Mouse (Mus musculus) forebrain, embryonic 12.5 days (tissue): Measurements from ENCODE around the gene Hnrnpul1. TPM values are rescaled to one million over a fixed set of nuclear protein-coding genes. Genes with fewer than 3 reads are reported as not detected.

Experiments used
- ATAC-seq: fragments of 200-750 bp; cut with Nextera tagmentation; 2 replicates; pipeline ENCODE4 v1.8.0; 2017; ENCODE audit warnings: moderate TSS enrichment; ENCODE audit not compliant: low FRiP score
- H3K27ac ChIP-seq: fragments of 300-500 bp; sonication (generic); 2 replicates; pipeline ENCODE4 v1.5.1; 2016; ENCODE audit warnings: mild to moderate bottlenecking
- H3K27me3 ChIP-seq: fragments of 300-500 bp; sonication (generic); 2 replicates; pipeline ENCODE4 v1.6.1; 2016; ENCODE audit warnings: mild to moderate bottlenecking
- H3K36me3 ChIP-seq: fragments of 300-500 bp; sonication (generic); replicated peaks from 2 replicates; pipeline ENCODE4 v1.6.1; 2016; ENCODE audit warnings: mild to moderate bottlenecking
- H3K4me1 ChIP-seq: fragments of 300-500 bp; sonication (generic); 2 replicates; pipeline ENCODE4 v1.6.1; 2016
- H3K4me2 ChIP-seq: fragments of 300-500 bp; sonication (generic); 2 replicates; pipeline ENCODE4 v1.6.1; 2016; ENCODE audit warnings: mild to moderate bottlenecking, moderate library complexity
- H3K4me3 ChIP-seq: fragments of 300-500 bp; sonication (generic); replicated peaks from 2 replicates; pipeline ENCODE4 v1.5.1; 2016; ENCODE audit warnings: mild to moderate bottlenecking
- H3K9ac ChIP-seq: fragments of 300-500 bp; sonication (generic); 2 replicates; pipeline ENCODE4 v1.6.1; 2016; ENCODE audit warnings: mild to moderate bottlenecking
- H3K9me3 ChIP-seq: fragments of 300-500 bp; sonication (generic); 2 replicates; pipeline ENCODE4 v1.6.1; 2016
- WGBS: fragments of 180-500 bp; shearing (Covaris S2); methylation state at CpG from one replicate; pipeline ENCODE4 v1.1.7; 2016; 5-methylcytosine and 5-hydroxymethylcytosine counted together
- polyA plus RNA-seq: library from polyadenylated mRNA; unstranded; fragments of >200 nt; fragmentation: Nextera tagmentation; extraction: Ambion mirVana; gene quantifications from 2 replicates; pipeline ENCODE4 v1.2.1, GENCODE M21; 2016

Hnrnpul1 gene
- polyA plus RNA-seq, 1 experiment from 2014 or later: 78.4 TPM

DNA sequence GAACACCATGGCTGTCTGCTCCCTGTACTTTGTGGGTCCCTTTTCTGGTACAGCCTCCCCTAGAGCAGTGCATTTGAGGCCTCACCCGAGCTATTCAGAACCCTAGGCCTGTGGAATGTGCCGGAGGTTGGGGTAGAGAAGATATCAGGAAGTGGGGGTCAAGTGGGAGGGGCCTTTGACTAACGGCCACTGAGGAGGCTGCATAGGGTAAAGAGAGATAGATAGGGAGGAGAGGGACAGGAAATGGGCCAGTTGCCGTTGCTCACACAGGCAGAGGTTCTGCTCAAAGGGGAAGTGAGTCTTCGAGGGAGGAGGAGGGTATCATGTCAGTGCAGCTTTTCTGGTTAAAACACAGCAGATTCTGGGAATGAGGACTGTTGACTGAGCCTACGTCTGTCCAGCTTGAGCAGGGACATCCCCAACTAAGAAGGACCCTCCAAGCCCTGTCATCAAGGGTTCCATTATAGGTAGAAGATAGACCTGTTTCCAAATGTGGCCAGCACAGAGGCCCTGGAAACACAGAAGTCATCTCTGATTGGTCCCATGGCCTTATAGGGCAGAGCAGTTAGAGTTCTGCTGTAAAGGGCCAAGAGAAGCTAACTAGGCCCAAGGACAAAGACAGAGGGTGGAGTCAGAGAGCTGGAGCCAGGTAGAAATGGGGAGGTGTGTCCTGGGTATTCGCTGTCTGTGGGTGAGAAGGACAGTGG lies 70.9 kb downstream of the Hnrnpul1 start:
- H3K27ac ChIP-seq: no peak overlapping the region
- H3K4me2 ChIP-seq: no peak overlapping the region
- peaks cover 41% of the 10 kb centered on the region for H3K27me3 ChIP-seq
- H3K9me3 ChIP-seq: no peaks in the 10 kb centered on the region
- no peak overlapping the region for H3K9ac ChIP-seq
- H3K36me3 ChIP-seq: peaks cover 8% of the 10 kb centered on the region; the same call in 1 of the 2 replicates
- H3K4me3 ChIP-seq: no peak overlapping the region
- no peak for ATAC-seq
- WGBS: 78% methylated on average over 7 of the region's 7 CpGs
- H3K4me1 ChIP-seq: peaks cover 41% of the 10 kb centered on the region

DNA sequence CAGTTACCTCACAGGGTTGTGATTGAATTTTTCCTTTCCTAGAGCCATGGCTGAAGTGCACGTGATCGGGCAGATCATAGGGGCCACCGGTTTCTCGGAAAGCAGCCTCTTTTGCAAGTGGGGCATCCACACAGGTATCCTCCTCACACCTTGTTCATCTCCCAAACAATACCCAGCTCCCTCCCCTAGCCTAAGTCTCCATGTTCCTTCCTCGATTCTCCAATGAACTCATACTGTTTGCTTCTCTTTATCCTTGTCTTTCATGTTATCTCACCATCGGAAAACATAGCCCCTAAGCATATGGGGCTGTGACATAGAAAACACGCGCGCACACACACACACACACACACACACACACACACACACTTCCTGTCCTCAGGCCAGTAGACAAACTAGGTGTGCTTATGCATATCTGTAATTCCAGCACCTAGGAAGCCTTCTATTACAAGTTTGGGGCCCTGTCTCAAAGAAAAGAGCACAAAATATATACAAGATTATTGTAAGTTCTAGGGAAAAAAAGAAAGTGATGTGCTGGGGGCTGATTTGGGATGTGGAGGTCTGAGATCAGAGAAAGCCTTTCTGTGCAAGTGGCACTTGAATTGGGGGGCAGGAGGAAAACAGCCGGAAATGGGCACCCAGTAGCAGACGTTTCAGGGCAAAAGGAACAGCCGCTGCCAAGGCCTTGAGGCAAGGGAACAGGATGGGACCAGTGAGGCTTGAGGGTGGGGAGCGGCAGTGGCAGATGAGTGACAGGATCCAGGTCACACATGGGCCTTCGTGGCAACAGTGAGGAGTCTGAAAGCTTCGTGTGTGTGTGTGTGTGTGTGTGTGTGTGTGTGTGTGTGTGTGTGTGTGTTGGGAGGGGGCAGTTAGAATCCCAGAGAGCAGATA lies 73.0 kb downstream of the Hnrnpul1 start:
- Histone ChIP-seq H3K4me1 (peaks cover 20% of the 10 kb centered on the region), H3K4me2 (peak overlapping the region; percentile 62), H3K9me3 (no peaks in the 10 kb centered on the region), H3K27me3 (peaks cover 25% of the 10 kb centered on the region), H3K36me3 (peaks cover 8% of the 10 kb centered on the region; the same call in 1 of the 2 replicates), H3K4me3 (peak overlapping the region; percentile 65), H3K9ac (no peak overlapping the region), H3K27ac (no peak overlapping the region)
- peak; percentile 12; the same call in 1 of the 2 replicates for ATAC-seq
- 66% methylated on average over 15 of the region's 15 CpGs for WGBS

GRCm38 (mm10) chr7:25680514-25681258 lies 73.9 kb downstream of the Hnrnpul1 start, which contains the start of gene B9d2:
Gene B9d2 (plus strand): TSS chr7:25680780.
- H3K27ac ChIP-seq: peak within 1 kb of the TSS; percentile 96
- peak within 1 kb of the TSS; percentile 69 for H3K9ac ChIP-seq
- H3K36me3 ChIP-seq: peaks cover 8% of the 10 kb centered on the region; the same call in 1 of the 2 replicates
- H3K4me2 ChIP-seq: peak within 1 kb of the TSS; percentile 62
- under 1% methylated on average over 46 of the region's 46 CpGs for WGBS
- H3K4me3 ChIP-seq: peak within 1 kb of the TSS; percentile 65
- peak; percentile 96 for ATAC-seq
- H3K27me3 ChIP-seq: peaks cover 25% of the 10 kb centered on the region
- H3K9me3 ChIP-seq: no peaks in the 10 kb centered on the region
- H3K4me1 ChIP-seq: peaks cover 15% of the 10 kb centered on the region

DNA sequence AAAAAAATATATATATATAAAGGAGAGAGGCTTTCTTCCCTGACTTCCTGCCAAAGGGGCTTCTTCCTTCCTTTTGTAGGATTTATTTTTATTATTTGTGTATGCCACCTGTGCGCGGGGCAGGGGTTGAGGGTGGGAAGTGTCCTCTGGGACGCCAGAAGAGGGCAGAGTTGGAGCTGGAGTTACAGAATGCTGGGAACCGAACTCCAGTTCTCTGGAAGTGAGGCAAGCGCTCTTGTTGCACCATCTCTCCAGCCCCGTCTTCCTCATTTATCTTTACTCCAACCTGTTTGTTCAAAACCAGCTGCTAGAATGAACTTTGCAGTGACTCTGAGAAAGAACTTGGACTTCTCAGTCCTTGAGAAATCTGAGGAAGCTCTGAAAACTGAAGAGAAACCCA lies 74.6 kb downstream of the Hnrnpul1 start:
- Histone ChIP-seq H3K4me3 (peak overlapping the region; percentile 65), H3K4me1 (peaks cover 17% of the 10 kb centered on the region), H3K27ac (no peak overlapping the region), H3K36me3 (peaks cover 8% of the 10 kb centered on the region; the same call in 1 of the 2 replicates), H3K4me2 (peak overlapping the region; percentile 62), H3K9me3 (no peaks in the 10 kb centered on the region), H3K27me3 (peaks cover 26% of the 10 kb centered on the region), H3K9ac (no peak overlapping the region)
- 9% methylated on average over 6 of the region's 6 CpGs for WGBS
- ATAC-seq: no peak

GRCm38 (mm10) chr7:25677013-25677412 lies 77.5 kb downstream of the Hnrnpul1 start:
- Histone ChIP-seq H3K4me2 (no peak overlapping the region), H3K36me3 (no peaks in the 10 kb centered on the region), H3K27me3 (peaks cover 48% of the 10 kb centered on the region), H3K9ac (no peak overlapping the region), H3K4me1 (peaks cover 24% of the 10 kb centered on the region), H3K27ac (peak overlapping the region; percentile 53), H3K4me3 (no peak overlapping the region), H3K9me3 (no peaks in the 10 kb centered on the region)
- ATAC-seq: no peak
- 92% methylated on average over 7 of the region's 7 CpGs for WGBS

DNA sequence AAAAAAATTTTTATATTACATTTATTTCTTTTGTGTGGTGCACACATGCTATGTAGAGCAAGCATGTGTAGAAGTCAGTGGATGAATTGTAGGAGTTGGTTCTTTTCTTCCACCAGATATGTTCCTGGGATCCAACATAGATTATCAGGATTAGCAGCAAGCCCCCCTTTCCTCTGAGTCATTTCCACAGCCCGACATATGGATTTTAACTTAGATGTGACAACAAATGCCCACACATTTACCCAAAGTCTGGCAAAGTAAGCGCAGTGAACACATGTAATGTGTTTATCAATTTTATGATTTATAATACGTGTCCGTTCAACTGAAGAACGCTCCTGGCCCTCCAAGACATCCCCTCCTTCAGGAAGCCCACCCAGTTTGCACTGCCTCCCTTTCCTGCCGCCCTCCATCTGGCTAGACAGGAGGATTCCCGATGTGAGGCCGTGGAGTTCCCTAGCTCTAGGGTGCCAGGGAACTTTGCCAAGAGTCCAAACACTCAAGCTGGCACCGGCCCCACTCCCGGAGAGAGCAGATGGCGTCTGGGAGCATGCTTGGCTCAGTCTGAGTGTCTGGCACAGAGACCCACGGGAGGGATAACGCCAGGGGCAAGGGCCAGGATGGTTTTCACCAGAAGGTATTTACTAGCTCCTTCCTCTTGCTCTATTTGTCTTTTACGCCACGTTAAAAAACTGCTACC lies 78.3 kb downstream of the Hnrnpul1 start:
- peaks cover 48% of the 10 kb centered on the region for H3K27me3 ChIP-seq
- peak; percentile 21; the same call in 1 of the 2 replicates for ATAC-seq
- no peak overlapping the region for H3K4me2 ChIP-seq
- no peak overlapping the region for H3K9ac ChIP-seq
- no peaks in the 10 kb centered on the region for H3K36me3 ChIP-seq
- no peak overlapping the region for H3K4me3 ChIP-seq
- 72% methylated on average over 15 of the region's 15 CpGs for WGBS
- H3K4me1 ChIP-seq: peaks cover 16% of the 10 kb centered on the region
- H3K27ac ChIP-seq: peak overlapping the region; percentile 53
- H3K9me3 ChIP-seq: no peaks in the 10 kb centered on the region

- Histone ChIP-seq H3K27me3 (peaks cover 48% of the 10 kb centered on the region), H3K4me1 (peaks cover 13% of the 10 kb centered on the region), H3K9me3 (no peaks in the 10 kb centered on the region), H3K36me3 (no peaks in the 10 kb centered on the region), H3K27ac (no peak overlapping the region), H3K9ac (no peak overlapping the region), H3K4me3 (peak overlapping the region; percentile 31; the same call in 1 of the 2 replicates), H3K4me2 (peak overlapping the region; percentile 50; the same call in 1 of the 2 replicates)
- WGBS: 57% methylated on average over 6 of the region's 6 CpGs
- no peak for ATAC-seq
These were observed 79.2 kb downstream of the Hnrnpul1 start for GRCm38 (mm10) chr7:25675405-25675804.

DNA sequence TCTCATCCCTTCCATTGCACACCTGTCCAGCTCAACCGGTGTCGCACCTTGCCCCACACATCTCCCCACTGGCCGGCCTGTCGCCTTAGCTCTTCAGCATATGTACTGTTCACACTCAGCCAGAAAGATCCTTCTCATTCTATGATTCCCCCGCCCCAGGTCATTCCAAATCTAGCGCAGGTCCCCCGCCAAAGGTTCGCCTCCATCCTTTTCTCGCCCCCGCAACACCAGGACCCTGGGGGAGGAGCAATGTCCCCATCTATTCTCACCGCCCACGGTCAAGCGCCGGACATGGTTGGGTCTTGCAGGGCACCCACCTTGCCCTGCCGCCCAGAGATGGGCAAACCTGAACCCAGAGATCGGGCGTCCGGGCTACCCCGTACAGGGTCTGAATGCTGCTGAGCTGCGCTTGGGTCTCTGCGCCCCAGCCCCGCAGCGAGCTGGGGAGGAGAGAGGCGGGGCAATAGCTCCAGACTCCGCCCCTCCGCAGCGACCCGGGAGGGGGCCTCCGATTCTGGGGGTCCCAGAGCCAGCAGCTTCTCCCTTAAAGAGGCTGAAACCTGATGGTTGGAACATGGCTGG lies 79.7 kb downstream of the Hnrnpul1 start, which contains the start of gene Tmem91:
TSS of gene Tmem91 (minus strand) at position 448 of the 582 bp plus-strand sequence.
- H3K4me2 ChIP-seq: peak within 1 kb of the TSS; percentile 50
- 0 out of 2 replicates have a peak, but pooled peaks have one; percentile 27 for ATAC-seq
- peaks cover 48% of the 10 kb centered on the region for H3K27me3 ChIP-seq
- peak within 1 kb of the TSS; percentile 40; the same call in 1 of the 2 replicates for H3K9ac ChIP-seq
- no peaks in the 10 kb centered on the region for H3K36me3 ChIP-seq
- WGBS: 3% methylated on average over 29 of the region's 29 CpGs
- H3K4me3 ChIP-seq: peak within 1 kb of the TSS; percentile 31
- H3K9me3 ChIP-seq: no peaks in the 10 kb centered on the region
- H3K27ac ChIP-seq: no peak within 1 kb of the TSS
- H3K4me1 ChIP-seq: peaks cover 9% of the 10 kb centered on the region

- ATAC-seq: no peak
- Histone ChIP-seq H3K4me3 (no peak overlapping the region), H3K4me2 (peak overlapping the region; percentile 50; the same call in 1 of the 2 replicates), H3K27me3 (peaks cover 47% of the 10 kb centered on the region), H3K9ac (no peak overlapping the region), H3K9me3 (no peaks in the 10 kb centered on the region), H3K27ac (no peak overlapping the region), H3K36me3 (no peaks in the 10 kb centered on the region), H3K4me1 (peaks cover 9% of the 10 kb centered on the region)
- WGBS: 24% methylated on average over 9 of the region's 9 CpGs
These were observed 80.3 kb downstream of the Hnrnpul1 start for GRCm38 (mm10) chr7:25674297-25674696.

DNA sequence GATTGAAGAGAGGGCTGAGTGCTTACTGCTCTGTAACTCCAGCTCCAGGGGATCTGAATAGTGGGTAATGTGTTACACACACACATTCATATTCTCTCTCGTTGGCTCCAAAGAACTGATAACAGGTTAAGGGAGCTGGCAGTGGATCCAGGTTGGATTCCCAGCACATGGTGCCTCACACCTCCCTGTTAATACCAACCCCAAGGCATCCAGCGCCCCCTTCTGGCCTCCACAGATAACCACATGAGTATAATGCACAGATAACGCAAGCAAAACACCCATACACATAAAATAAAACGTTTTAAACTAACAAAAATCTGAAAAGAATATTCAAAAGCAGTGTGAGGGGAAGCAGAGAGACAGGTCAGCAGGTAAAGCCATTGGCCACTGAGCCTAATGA lies 82.1 kb downstream of the Hnrnpul1 start:
- no peak overlapping the region for H3K27ac ChIP-seq
- no peak for ATAC-seq
- H3K36me3 ChIP-seq: peaks cover 15% of the 10 kb centered on the region
- H3K27me3 ChIP-seq: peaks cover 42% of the 10 kb centered on the region
- H3K4me1 ChIP-seq: peaks cover 9% of the 10 kb centered on the region
- WGBS: 55% methylated on average over 4 of the region's 4 CpGs
- no peak overlapping the region for H3K9ac ChIP-seq
- no peak overlapping the region for H3K4me3 ChIP-seq
- no peaks in the 10 kb centered on the region for H3K9me3 ChIP-seq
- H3K4me2 ChIP-seq: no peak overlapping the region

DNA sequence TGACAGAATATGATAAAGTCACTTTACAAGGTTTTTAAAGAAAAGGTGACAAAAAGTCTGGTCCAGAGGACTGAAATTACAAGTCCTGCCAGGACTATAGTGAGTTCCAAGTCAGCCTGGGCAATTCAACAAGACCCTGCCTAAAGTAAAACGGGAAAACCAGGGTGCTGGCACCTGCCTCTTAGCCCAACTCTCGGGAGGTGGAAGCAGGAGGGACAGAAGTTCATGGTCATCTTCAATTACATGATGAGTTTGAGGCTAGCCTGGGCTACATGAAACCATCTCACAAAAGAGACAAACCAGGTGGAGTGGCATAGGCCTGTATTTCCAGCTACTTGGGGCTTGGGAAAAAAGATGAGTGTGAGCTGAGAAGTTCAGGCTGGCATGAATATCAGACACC lies 82.9 kb downstream of the Hnrnpul1 start:
- Histone ChIP-seq H3K4me2 (no peak overlapping the region), H3K9me3 (no peaks in the 10 kb centered on the region), H3K9ac (no peak overlapping the region), H3K27ac (no peak overlapping the region), H3K4me3 (no peak overlapping the region), H3K36me3 (peaks cover 18% of the 10 kb centered on the region), H3K27me3 (peaks cover 38% of the 10 kb centered on the region), H3K4me1 (peaks cover 9% of the 10 kb centered on the region)
- no peak for ATAC-seq
- WGBS: 86% methylated on average over 2 of the region's 2 CpGs
